Mouse (Mus musculus): Measurements from ENCODE around the gene Rell1.
A peak's percentile ranks its signal among the peaks of the same experiment; 100 is the strongest.

Rell1 gene

DNA sequence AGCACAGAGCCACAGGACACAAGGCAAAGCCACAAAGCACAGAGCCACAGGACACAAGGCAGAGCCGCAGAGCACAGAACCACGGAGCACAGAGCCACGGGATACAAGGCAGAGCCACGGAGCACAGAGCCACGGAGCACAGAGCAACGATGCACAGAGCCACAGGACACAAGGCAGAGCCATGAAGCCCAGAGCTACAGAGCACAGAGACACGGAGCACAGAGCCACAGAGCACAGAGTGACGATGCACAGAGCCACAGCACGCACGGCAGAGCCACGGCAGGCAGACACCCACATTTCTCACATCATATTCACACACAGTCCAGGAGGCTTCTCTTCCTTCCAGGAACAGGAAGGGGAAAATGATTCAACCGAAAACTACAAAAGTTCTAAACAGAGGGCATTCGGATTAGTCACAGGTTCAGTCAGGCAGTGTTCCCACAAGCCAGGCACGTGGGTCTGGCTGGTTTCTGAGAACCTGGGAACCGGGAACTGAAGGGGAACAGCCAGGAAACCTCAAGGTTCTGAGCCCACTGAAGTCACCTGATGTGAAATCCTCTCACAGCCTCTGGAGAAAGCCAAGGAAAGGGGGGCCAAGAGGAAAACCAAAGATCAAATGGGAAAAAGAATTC, 15.2 kb downstream of the Rell1 start:
- DNase-seq (ENCODE audit: inconsistent age in 2 of 2, low spot score in 1 of 2): peak; percentile 69 to 90

DNA sequence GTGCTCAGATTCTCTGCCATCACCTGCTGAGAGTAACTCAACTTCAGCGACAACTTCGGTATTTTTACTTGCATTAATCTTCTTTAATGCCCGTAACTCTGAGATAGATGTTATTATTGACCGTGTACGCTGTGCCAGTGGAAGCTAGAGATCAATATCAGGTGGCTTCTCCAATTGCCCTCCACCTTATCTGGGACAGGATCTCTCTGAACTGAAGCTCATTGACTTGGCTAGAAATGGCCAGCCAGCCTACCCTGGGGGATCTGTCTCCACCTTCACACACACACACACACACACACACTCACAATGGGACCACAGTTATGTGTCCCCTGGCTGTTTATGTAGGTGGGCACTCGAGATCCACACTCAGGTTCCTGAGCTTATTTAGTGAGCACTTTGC, 16.7 kb downstream of the Rell1 start:
- no peak for DNase-seq (ENCODE audit: inconsistent age in 2 of 2, low spot score in 1 of 2)

DNA sequence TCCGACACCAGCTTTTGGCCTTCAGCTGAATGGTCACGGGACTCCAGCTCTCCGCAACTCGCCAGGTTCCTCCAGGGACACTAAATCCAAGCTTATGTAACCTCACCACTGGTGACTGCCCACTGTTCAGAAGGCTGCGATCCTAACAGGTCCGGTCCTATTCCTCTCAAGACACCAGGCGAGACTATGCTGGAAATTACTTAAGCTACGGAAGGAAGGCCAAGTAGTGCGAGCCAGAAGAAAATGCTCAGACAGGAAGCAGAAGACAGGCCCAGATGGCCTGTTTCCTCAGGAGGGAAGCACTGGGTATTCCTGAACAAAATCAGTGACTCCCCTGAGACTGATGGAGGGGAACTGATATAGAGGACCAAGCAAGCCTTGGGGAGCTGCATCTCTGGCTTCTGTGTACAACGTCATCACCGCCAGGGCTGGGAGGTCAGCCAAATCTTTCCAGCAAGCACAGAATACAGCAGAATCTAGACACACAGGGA, 17.2 kb downstream of the Rell1 start:
- peak; percentile 63 to 82 for DNase-seq (ENCODE audit: inconsistent age in 2 of 2, low spot score in 1 of 2)

DNA sequence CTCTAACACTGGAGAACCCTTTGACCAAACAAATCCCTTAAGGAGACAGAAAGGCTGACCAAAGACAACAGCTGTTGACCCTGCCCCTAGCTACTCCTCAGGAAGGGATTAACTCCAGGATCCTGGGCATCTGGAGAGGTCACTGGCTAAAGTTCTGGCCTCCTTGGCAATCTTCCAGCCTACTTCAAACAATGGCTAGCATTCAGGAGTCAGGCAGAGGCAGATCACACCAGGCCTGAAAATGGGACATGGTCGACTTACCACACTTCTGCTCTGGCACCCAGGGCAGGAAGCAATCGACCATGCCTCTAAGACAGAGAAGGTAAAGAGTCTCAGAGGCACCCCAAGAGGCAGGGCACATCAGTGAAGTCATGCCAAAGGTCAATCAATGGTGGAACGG, 19.5 kb downstream of the Rell1 start:
- peak in 1 of 2 experiments; percentile 71 for DNase-seq (ENCODE audit: inconsistent age in 2 of 2, low spot score in 1 of 2)

DNA sequence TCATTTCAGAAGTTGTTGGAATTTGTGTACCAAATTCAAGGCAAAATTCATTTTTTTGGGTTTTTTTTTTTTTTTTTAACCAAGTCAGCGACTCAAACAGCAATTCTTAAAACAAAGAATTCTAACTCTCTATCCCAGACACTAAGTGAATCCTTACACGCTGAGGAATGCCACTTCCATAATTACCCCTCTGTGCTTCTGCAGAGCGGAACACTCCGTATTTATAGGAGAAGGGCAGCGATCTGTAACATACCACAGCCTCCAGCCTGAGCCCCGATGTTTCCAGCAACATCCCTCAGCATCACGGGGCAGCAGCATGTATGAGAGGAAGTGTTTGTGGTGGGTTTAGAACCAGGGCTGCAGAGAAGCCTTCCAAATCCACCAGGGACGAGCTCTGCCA, 21.2 kb downstream of the Rell1 start:
- DNase-seq (ENCODE audit: inconsistent age in 2 of 2, low spot score in 1 of 2): no peak

DNA sequence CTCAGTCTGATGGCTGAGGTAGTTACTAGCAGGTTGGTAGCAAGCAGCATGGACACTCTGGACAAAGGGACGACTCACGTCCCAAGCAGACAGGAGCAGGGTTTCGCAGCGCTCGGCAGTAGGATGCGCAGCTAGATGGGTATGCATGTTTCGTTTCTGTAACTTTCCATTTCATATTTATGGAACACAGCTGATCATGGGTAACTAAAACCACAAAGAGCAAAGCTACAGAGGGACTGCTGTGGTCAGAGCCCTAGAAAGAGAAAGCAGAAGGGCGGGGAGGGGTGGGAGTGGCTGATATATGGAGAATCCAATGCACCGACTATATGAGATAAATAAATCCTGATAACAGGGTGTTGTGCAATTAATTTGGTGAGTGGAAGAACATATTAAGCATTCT, 25.4 kb downstream of the Rell1 start:
- DNase-seq (ENCODE audit: inconsistent age in 2 of 2, low spot score in 1 of 2): no peak

DNA sequence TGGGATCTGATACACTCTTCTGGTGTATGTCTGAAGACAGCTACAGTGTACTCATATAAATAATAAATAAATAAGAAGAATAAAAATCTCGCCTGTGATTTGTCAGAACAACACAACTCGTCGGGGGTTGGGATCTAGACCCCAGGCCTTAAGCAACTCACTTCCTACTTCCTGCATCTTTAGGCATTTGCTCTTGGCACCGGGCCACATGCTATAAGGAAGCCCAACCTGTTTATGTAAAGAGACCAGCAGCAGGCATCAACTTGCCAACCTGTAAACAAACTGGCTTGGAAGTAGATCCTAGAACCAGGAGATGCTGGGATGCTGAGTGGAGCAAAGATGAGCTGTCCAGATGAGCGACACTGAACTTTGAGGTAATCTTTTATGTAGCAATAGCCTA, 26.8 kb downstream of the Rell1 start:
- DNase-seq (ENCODE audit: inconsistent age in 2 of 2, low spot score in 1 of 2): no peak

DNA sequence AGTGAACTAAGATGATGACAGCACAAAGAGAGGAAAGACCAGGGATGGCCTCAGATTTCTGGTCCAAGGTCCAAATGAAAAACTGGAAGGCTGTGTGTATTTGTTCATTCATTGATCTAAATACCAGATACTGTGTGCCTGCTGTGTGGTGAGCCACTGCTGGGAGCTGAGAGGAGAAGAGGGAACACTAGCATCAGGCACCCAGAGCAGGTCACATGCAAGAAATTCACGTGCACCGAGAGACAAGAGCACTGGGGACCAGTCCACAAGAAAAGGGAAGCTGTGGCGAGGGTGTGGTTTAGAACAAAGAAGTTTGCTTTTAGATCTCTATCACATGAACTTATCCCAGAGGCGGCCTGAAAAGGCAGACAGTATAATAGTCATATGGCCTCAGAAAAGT, 30.1 kb downstream of the Rell1 start:
- DNase-seq (ENCODE audit: inconsistent age in 2 of 2, low spot score in 1 of 2): peak; percentile 62 to 79

DNA sequence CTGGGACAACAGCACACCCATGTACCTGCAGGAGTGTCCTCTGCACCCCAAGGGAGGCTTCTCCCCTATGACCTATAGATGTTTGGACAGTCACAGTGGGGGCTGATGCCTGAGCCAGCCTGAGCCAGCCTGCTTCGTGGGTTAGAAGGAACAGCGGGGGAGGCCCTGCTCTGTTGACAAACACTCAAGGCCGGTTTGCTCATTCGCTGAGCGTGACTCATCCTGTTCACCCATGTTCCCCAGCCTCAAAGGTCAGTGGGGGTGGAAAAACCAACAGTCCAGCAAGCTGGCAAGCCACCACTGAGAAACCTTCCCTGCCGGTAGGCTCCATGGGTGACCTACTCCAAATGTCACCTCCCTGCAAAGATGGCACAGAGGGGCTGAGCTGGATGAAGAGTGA, 32.0 kb downstream of the Rell1 start:
- peak; percentile 94 to 96 for DNase-seq (ENCODE audit: inconsistent age in 2 of 2, low spot score in 1 of 2)

DNA sequence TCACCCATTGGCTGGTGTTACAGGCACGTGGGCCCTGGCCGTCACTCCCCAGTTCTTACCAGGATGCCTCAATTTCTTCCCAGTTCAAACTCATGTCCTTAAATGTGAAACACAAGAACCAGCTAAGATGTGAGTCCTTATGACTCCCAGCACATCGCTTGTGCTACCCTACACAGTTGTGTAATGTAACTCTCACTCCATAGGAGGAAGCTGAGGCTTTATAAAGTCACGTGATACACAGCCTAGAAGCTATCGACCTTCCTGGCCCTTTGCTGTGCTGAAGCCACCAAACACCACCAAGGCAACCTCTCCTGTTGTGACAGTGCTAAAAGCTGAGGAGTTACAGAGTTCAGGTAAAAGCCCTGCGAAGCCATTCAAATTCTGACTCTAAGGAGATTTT, 33.1 kb downstream of the Rell1 start:
- DNase-seq (ENCODE audit: inconsistent age in 2 of 2, low spot score in 1 of 2): peak in 1 of 2 experiments; percentile 40

DNA sequence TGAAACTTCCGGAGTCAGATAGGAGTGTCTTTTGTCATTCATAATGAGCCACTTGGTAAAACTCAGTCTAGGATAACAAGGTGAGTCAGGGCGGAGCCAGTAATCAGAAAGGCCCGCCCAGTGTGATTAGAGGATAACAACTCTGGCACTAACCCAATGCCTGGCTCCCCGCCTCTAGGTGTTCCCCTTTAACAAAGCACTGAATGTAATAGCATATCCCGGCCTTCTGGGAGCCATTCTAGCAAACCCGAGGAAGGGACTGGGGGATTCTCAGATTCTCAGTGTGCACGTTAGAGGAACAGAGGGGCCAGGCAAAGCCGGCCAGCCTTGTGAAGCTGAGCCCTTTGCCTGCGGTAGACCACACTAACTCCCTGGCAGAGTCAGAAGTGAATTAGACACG, 35.9 kb downstream of the Rell1 start:
- DNase-seq (ENCODE audit: inconsistent age in 2 of 2, low spot score in 1 of 2): no peak

DNA sequence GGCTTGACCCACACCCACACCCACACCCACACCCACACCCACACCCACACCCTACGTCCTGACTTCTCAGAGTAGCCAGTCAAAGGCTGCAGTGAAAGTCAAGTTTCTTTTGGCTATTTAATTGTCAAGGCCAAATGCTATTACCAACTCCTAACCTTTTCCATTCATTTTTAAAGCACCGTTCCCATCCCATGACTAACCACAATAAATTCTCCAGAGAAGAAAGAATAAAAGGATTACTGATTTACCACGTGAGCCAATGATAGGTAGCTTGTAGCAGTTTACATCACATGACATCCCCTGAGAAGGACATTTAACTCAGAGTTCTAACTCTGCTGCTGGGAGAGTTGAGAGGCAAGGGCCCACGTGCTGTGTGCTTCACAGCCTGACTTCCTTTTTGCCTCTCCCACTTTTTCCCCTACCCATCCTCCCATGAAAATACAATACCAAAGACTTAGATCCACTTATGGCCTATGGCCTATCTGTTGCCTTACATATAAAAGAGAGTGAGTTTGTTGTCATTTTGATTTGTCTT, 37.8 kb downstream of the Rell1 start:
- DNase-seq (ENCODE audit: inconsistent age in 2 of 2, low spot score in 1 of 2): peak; percentile 46 to 76

DNA sequence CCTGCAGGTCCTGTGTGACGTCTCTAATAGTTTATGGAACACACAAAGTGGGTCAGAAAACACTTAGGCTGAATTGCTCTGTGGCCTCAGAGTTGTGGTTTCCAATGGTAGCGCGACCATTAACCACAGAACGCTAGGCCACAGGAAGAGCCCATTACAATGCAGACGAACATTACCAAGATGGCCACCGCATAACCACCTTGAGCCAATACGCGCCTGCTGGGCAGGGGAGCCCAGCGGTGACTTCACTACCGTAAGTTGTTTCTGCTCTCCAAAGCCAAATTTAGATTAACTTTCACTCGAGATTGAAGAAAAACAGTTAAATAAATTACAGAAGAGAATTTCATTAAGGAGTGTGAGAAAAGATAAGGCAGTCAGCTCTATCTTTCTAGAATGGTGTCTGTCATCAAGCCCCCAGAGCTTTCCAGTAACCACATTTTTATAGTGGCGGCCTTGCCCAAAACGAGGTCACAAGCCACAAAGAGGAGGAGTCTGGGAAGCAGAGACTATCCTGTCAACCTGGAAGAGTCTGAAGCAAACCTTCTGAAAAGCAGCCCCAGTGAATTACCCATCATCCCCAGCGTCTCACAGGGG, 43.6 kb downstream of the Rell1 start:
- no peak for DNase-seq (ENCODE audit: inconsistent age in 2 of 2, low spot score in 1 of 2)

DNA sequence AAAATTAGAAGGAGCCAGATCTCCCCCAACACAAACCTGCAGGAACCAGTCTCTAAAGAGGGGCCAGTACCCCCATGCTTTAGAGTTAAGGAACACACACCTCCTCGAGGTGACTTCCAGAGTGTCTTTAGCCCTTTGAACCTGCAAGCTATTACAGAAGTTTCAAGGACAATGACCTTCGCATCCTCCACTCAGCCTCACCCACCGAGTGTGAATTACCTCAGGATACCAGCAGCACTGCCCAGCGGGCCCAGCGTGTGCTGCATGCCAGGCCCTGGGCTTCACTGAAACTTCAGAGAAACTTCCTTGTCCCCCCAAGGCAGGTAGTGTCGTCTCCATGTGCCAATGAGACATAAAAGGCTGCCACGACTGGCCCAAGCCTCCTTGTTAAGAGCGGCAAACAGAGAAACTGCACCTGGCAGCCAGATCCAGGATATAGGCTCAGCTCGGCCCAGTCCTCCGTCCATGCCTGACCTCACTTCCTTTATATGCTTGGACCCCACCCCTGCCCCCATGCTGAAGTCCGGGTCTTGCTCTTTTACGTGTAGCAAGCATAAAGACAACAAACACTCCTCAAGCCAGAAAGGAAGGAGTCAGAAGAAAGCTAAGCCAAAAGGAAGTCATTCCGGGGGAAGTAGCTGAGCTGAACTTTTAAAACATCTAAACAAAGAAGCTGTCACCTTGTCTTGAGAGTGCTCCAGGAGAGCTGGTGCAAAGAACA, 45.2 kb downstream of the Rell1 start:
- DNase-seq (ENCODE audit: inconsistent age in 2 of 2, low spot score in 1 of 2): peak in 1 of 2 experiments; percentile 52

DNA sequence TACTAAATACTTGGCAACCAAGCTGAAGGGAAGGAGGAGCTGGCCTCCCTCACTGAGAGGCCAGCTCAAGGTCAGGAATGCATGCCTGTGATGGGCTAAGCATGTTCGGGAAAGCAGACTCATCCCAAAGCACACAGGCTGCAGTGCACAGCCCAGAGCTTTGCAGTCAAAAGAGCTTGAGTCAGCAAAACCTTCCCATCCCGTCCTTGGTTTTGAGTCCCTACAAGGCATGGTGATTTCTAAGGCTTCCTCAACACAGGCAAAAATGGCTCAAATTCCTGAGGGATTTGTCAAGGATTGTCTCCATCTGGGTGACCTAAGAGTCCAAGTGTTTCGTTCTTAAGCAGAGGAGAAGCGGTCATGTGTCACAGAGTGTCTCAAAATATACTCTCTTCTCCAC, 50.5 kb downstream of the Rell1 start:
- peak in 1 of 2 experiments; percentile 64 for DNase-seq (ENCODE audit: inconsistent age in 2 of 2, low spot score in 1 of 2)

DNA sequence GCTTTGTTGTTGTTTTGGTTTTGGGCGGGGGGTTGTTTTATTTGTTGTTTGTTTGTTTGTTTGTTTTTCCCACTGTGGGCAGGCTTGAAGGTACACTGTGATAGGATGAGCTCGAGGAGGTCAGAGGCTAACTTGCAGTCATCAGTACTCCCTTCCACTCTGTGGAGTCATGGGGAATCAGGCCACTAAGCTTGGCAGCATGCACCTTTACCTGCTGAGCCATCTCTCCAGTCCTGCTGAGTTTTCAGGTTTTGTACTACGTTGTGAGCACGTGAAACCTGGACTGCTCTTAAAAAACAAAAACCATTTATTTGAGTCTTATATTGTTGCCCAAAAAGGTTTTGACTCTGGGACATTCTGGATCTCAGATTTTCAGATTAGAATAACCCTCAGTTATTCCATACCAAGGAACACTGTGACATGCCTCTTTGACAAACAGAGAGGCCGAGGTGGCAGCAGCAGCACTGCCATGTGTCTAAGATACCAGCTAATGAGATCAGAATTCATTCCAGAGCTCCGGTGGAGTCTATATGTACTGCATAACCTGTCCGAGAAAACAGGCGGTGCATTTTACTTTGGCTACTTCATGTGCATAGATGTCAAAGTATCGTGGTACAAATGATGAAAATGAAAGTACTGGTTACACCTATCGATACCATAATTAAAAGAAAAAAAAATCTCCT, 52.1 kb downstream of the Rell1 start:
- no peak for DNase-seq (ENCODE audit: inconsistent age in 2 of 2, low spot score in 1 of 2)

DNA sequence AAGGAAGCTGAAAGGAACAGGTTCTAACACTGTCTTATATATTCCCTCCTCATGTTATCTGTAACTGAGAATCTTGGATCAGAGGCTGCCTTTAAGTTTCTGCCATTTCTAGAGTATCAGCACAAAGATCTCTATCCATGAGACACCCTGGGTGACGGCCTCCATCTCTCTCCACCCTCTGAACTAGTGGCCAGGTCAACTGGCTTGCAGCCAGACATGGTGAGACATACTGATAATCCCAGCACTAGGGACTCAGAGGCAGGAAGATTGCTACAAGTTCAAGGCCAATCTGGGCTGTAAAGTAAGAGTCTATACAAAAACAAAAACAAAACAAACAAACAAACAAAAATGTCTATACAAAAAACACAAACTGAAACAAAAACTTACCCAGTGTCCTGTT, 53.8 kb downstream of the Rell1 start:
- DNase-seq (ENCODE audit: inconsistent age in 2 of 2, low spot score in 1 of 2): peak; percentile 73 to 82

DNA sequence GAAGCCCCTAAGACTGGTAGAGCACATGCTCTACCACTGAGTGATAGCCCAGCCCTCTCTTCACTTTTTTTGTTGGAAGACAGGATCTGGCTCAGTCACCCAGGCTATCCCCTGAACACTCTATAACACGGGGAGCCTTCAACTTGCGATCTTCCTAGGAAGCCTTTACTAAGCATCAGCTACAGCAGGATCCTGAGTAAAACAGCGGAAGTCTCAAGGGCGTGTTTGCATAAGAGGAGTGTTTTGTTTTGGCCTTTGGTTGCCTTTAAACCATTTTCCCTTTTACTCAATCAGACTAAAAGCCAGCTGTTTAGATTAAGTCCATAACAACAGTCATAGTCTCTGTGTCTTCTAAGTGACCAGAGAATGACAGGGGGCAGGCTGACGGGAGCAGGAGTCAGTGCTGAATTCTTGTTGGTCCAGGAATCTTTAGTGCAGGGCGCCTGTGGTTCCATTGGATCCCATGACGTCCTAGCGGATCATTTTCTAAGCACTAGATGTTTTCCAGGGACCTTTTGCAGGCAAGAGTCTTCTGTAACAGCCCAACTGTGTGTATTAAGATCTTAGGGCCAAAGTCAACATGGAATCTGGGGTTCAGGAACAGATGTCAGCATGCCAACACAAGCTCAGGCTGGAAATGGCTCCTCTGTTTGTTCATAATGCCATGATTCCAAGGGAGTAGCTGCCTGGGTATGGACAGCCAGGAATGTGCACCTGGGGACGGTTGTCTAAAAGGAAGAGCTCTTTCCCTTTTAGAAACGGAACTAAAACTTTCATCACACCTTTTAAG, 58.3 kb downstream of the Rell1 start:
- no peak for DNase-seq (ENCODE audit: inconsistent age in 2 of 2, low spot score in 1 of 2)

DNA sequence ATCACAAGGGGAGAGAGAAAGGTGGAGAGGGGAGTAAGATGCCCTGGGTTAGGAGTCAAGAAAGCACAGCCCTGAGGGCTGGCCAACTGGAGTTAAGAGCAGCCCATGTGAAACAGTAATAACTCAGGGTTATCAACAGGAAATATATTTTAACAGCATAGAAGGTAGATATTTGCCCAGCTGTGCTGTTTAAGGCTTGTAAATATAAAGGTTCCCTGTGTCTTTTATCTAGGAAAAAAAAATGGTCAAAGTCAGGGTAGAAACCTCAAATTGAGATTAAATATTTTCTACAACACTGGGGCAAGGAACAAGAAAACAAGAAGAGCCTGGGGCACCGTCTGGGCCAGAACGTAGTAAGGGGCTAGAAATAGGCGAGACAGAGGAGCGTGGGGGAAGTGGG, 61.2 kb downstream of the Rell1 start:
- no peak for DNase-seq (ENCODE audit: inconsistent age in 2 of 2, low spot score in 1 of 2)
